Comparison of ENCODE assay signal across 9 mouse cellular contexts in the genomic region with DNA sequence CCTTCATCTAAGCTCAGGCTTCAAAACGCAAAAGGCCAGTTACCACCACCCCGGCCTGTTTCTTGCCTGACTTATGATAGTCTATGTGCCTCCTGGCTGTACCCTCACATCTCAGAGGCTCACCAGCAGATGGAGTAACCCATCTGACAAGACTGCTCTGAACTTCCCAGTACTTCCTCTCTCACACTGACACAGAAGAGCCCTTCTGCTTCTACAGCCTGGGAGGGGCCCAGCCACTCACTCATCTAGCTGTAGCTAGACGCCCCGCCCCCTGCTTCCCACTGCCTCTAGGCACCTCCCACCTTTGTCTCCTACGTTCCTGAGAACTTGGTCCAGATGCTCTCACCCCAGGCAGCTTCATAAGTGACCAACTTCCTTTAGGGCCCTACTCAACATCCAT. TPM values are rescaled to one million over a fixed set of nuclear protein-coding genes. Genes with fewer than 3 reads are reported as not detected.
DNase-seq lines count a peak whose midpoint lies in the region; ATAC-seq lines count a peak whose summit lies in the region.
"Had no signal": no experiment of that assay in that cellular context is flagged by ENCODE, and none has a peak within 500 bp of the region (broad histone marks: within the 10 kb centered on the region; RNA-seq: fewer than 3 reads in every experiment).

No protein-coding gene starts in this region.

- no peak for ATAC-seq in forebrain, embryonic 14.5 days
- ATAC-seq in forebrain, embryonic 12.5 days (ENCODE audit: low FRiP score): no peak
- no peak for ATAC-seq in activated CD4-positive, CD25-positive, alpha-beta regulatory T cell, adult 4 months

- no peak overlapping the region for H3K4me2 ChIP-seq in forebrain, embryonic 14.5 days (ENCODE audit: low read length)
- no peak overlapping the region for H3K4me2 ChIP-seq in forebrain, embryonic 12.5 days

- H3K27me3 ChIP-seq in forebrain, embryonic 14.5 days (replicated peaks; ENCODE audit: control insufficient read depth, insufficient read depth, low read length): 0 out of 2 replicates have a peak, but pooled peaks cover 4% of the 10 kb centered on the region
- peaks cover 30% of the 10 kb centered on the region for H3K27me3 ChIP-seq in forebrain, embryonic 12.5 days

- H3K4me1 ChIP-seq in forebrain, embryonic 14.5 days (ENCODE audit: control insufficient read depth, insufficient read depth, low read length): no peaks in the 10 kb centered on the region
- H3K4me1 ChIP-seq in forebrain, embryonic 12.5 days: peaks cover 20% of the 10 kb centered on the region

- H3K27ac ChIP-seq in forebrain, embryonic 14.5 days (ENCODE audit: low read depth, low read length): no peak overlapping the region
- no peak overlapping the region for H3K27ac ChIP-seq in forebrain, embryonic 12.5 days

- H3K9me3 ChIP-seq in forebrain, embryonic 14.5 days (replicated peaks; ENCODE audit: control insufficient read depth, low read length): no peaks in the 10 kb centered on the region
- no peaks in the 10 kb centered on the region for H3K9me3 ChIP-seq in forebrain, embryonic 12.5 days

- 30% methylated on average over 5 of the region's 5 CpGs for WGBS in forebrain, embryonic 14.5 days
- WGBS in forebrain, embryonic 12.5 days: 29% methylated on average over 5 of the region's 5 CpGs

- H3K4me3 ChIP-seq in forebrain, embryonic 14.5 days (ENCODE audit: low read depth, low read length): no peak overlapping the region
- no peak overlapping the region for H3K4me3 ChIP-seq in forebrain, embryonic 12.5 days (replicated peaks)

- DNase-seq in forebrain, embryonic 14.5 days (ENCODE audit: low spot score): peak; percentile 37
- peak; percentile 30 to 42 for DNase-seq in spleen, postnatal 36 days (ENCODE audit: low spot score in 2 of 2)
- no peak for DNase-seq in spleen, adult 12 weeks (ENCODE audit: low spot score)
- peak; percentile 14 for DNase-seq in kidney, postnatal 14 days
- peak; percentile 80 for DNase-seq in retina, postnatal 1 day
- DNase-seq in adrenal gland, adult (ENCODE audit: inconsistent age in 2 of 2, low spot score in 1 of 2): no peak

- H3K36me3 ChIP-seq in forebrain, embryonic 14.5 days (ENCODE audit: control insufficient read depth, insufficient read depth, low read length): peaks cover 10% of the 10 kb centered on the region; the same call in 1 of the 2 replicates
- H3K36me3 ChIP-seq in forebrain, embryonic 12.5 days (replicated peaks): peaks cover 5% of the 10 kb centered on the region; the same call in 1 of the 2 replicates
- H3K36me3 ChIP-seq: G1E had no signal

- H3K9ac ChIP-seq in forebrain, embryonic 14.5 days (ENCODE audit: low read length): no peak overlapping the region
- H3K9ac ChIP-seq in forebrain, embryonic 12.5 days: no peak overlapping the region

RNA-seq across cellular contexts. Expression of gene Tbc1d30, which starts 45.6 kb away (rescaled TPM):
- 9.3 and 12.0 TPM in 2 replicates for polyA plus RNA-seq in forebrain, embryonic 14.5 days (2014; fragmentation: Nextera tagmentation; extraction: Ambion mirVana)
- 5.0 and 6.2 TPM in 2 replicates for polyA plus RNA-seq in forebrain, embryonic 12.5 days (2016; fragmentation: Nextera tagmentation; extraction: Ambion mirVana)
- 1 to 10 TPM; 5.0 to 5.7 TPM for polyA plus RNA-seq in activated CD4-positive, CD25-positive, alpha-beta regulatory T cell, adult 4 months (2017; shearing (Covaris generic))
- polyA plus RNA-seq: G1E had no signal

RNA-seq across cellular contexts. Expression of gene Gns, which starts 59.4 kb away (rescaled TPM):
- 27.3 and 33.7 TPM in 2 replicates for polyA plus RNA-seq in forebrain, embryonic 14.5 days (2014; fragmentation: Nextera tagmentation; extraction: Ambion mirVana)
- polyA plus RNA-seq in forebrain, embryonic 12.5 days (2016; fragmentation: Nextera tagmentation; extraction: Ambion mirVana): 38.9 and 40.1 TPM in 2 replicates
- polyA plus RNA-seq in activated CD4-positive, CD25-positive, alpha-beta regulatory T cell, adult 4 months (2017; shearing (Covaris generic)): 1 to 10 TPM; 7.2 to 9.1 TPM

Comparison
In these comparisons a context has a peak if more than half of its experiments do, and no peak if none do; other contexts are left out.
1. DNase-seq: peak in forebrain, embryonic 14.5 days (single experiment), spleen, postnatal 36 days (2 of 2), kidney, postnatal 14 days (single experiment) and retina, postnatal 1 day (single experiment); none in spleen, adult 12 weeks (single experiment) and adrenal gland, adult (0 of 2).